Mouse (Mus musculus): ENCODE results near the gene Mad1l1. TPM values are rescaled to one million over a fixed set of nuclear protein-coding genes. Genes with fewer than 3 reads are reported as not detected.

The Mad1l1 gene
- polyA plus RNA-seq, 1 experiment from 2014 or later = 25.2 TPM

- peaks cover 35% of the 10 kb centered on the region for H3K27me3 ChIP-seq (replicated peaks)
- H3K9ac ChIP-seq = no peak overlapping the region
- H3K36me3 ChIP-seq = no peaks in the 10 kb centered on the region
- H3K27ac ChIP-seq (replicated peaks) = no peak overlapping the region
- H3K4me3 ChIP-seq = no peak overlapping the region
- ATAC-seq (ENCODE audit: extremely low read depth, insufficient number of reproducible peaks, low FRiP score, low TSS enrichment) = no peak
- no peaks in the 10 kb centered on the region for H3K9me3 ChIP-seq
- H3K4me1 ChIP-seq = peaks cover 6% of the 10 kb centered on the region; the same call in 1 of the 2 replicates
- WGBS = 83% methylated on average over 6 of the region's 6 CpGs
- no peak overlapping the region for H3K4me2 ChIP-seq
Observed at GRCm38 (mm10) chr5:140037587-140038233, 283.6 kb downstream of the Mad1l1 start.

- Histone ChIP-seq H3K27ac (replicated peaks) (no peak overlapping the region), H3K4me1 (no peaks in the 10 kb centered on the region), H3K9ac (no peak overlapping the region), H3K36me3 (no peaks in the 10 kb centered on the region), H3K4me2 (no peak overlapping the region), H3K9me3 (no peaks in the 10 kb centered on the region), H3K4me3 (no peak overlapping the region), H3K27me3 (replicated peaks) (peaks cover 21% of the 10 kb centered on the region)
- no peak for ATAC-seq (ENCODE audit: extremely low read depth, insufficient number of reproducible peaks, low FRiP score, low TSS enrichment)
- WGBS = 82% methylated on average over 3 of the region's 3 CpGs
Observed at GRCm38 (mm10) chr5:140035641-140036040, 285.7 kb downstream of the Mad1l1 start.

GRCm38 (mm10) chr5:140035025-140035330 is 286.4 kb downstream of the Mad1l1 start:
- Histone ChIP-seq H3K9me3 (no peaks in the 10 kb centered on the region), H3K27me3 (replicated peaks) (peaks cover 20% of the 10 kb centered on the region), H3K27ac (replicated peaks) (no peak overlapping the region), H3K4me3 (no peak overlapping the region), H3K36me3 (no peaks in the 10 kb centered on the region), H3K4me2 (no peak overlapping the region), H3K4me1 (no peaks in the 10 kb centered on the region), H3K9ac (no peak overlapping the region)
- no peak for ATAC-seq (ENCODE audit: extremely low read depth, insufficient number of reproducible peaks, low FRiP score, low TSS enrichment)
- 24% methylated on average over 1 of the region's 1 CpGs for WGBS

- peaks cover 15% of the 10 kb centered on the region; the same call in 1 of the 2 replicates for H3K27me3 ChIP-seq (replicated peaks)
- no peaks in the 10 kb centered on the region for H3K9me3 ChIP-seq
- WGBS = 90% methylated on average over 5 of the region's 5 CpGs
- no peak overlapping the region for H3K4me3 ChIP-seq
- no peaks in the 10 kb centered on the region for H3K36me3 ChIP-seq
- no peak overlapping the region for H3K27ac ChIP-seq (replicated peaks)
- H3K4me1 ChIP-seq = no peaks in the 10 kb centered on the region
- no peak overlapping the region for H3K4me2 ChIP-seq
- ATAC-seq (ENCODE audit: extremely low read depth, insufficient number of reproducible peaks, low FRiP score, low TSS enrichment) = no peak
- no peak overlapping the region for H3K9ac ChIP-seq
Observed at GRCm38 (mm10) chr5:140034300-140035024, 286.9 kb downstream of the Mad1l1 start.

GRCm38 (mm10) chr5:140026366-140026765 is 295.0 kb downstream of the Mad1l1 start:
- H3K9ac ChIP-seq = no peak overlapping the region
- H3K36me3 ChIP-seq = no peaks in the 10 kb centered on the region
- no peak overlapping the region for H3K27ac ChIP-seq (replicated peaks)
- no peak overlapping the region for H3K4me3 ChIP-seq
- no peak overlapping the region for H3K4me2 ChIP-seq
- 81% methylated on average over 4 of the region's 4 CpGs for WGBS
- no peaks in the 10 kb centered on the region for H3K9me3 ChIP-seq
- H3K4me1 ChIP-seq = peaks cover 8% of the 10 kb centered on the region
- ATAC-seq (ENCODE audit: extremely low read depth, insufficient number of reproducible peaks, low FRiP score, low TSS enrichment) = no peak
- H3K27me3 ChIP-seq (replicated peaks) = no peaks in the 10 kb centered on the region

- no peak overlapping the region for H3K27ac ChIP-seq (replicated peaks)
- no peaks in the 10 kb centered on the region for H3K36me3 ChIP-seq
- H3K9me3 ChIP-seq = no peaks in the 10 kb centered on the region
- peaks cover 14% of the 10 kb centered on the region for H3K4me1 ChIP-seq
- ATAC-seq (ENCODE audit: extremely low read depth, insufficient number of reproducible peaks, low FRiP score, low TSS enrichment) = no peak
- no peaks in the 10 kb centered on the region for H3K27me3 ChIP-seq (replicated peaks)
- WGBS = 91% methylated on average over 2 of the region's 2 CpGs
- no peak overlapping the region for H3K4me3 ChIP-seq
- H3K9ac ChIP-seq = no peak overlapping the region
- no peak overlapping the region for H3K4me2 ChIP-seq
Observed at GRCm38 (mm10) chr5:140025301-140025700, 296.1 kb downstream of the Mad1l1 start.

GRCm38 (mm10) chr5:140023941-140024500 is 297.3 kb downstream of the Mad1l1 start:
- Histone ChIP-seq H3K9ac (no peak overlapping the region), H3K36me3 (no peaks in the 10 kb centered on the region), H3K4me2 (no peak overlapping the region), H3K4me1 (peaks cover 14% of the 10 kb centered on the region), H3K9me3 (no peaks in the 10 kb centered on the region), H3K27ac (replicated peaks) (no peak overlapping the region), H3K4me3 (no peak overlapping the region), H3K27me3 (replicated peaks) (no peaks in the 10 kb centered on the region)
- 69% methylated on average over 3 of the region's 3 CpGs for WGBS
- ATAC-seq (ENCODE audit: extremely low read depth, insufficient number of reproducible peaks, low FRiP score, low TSS enrichment) = no peak

- no peak overlapping the region for H3K27ac ChIP-seq (replicated peaks)
- H3K4me2 ChIP-seq = no peak overlapping the region
- peaks cover 14% of the 10 kb centered on the region for H3K4me1 ChIP-seq
- H3K4me3 ChIP-seq = no peak overlapping the region
- H3K36me3 ChIP-seq = no peaks in the 10 kb centered on the region
- H3K27me3 ChIP-seq (replicated peaks) = no peaks in the 10 kb centered on the region
- no peak overlapping the region for H3K9ac ChIP-seq
- no peak for ATAC-seq (ENCODE audit: extremely low read depth, insufficient number of reproducible peaks, low FRiP score, low TSS enrichment)
- no peaks in the 10 kb centered on the region for H3K9me3 ChIP-seq
- WGBS = 86% methylated on average over 6 of the region's 6 CpGs
Observed at GRCm38 (mm10) chr5:140022861-140023260, 298.5 kb downstream of the Mad1l1 start.

GRCm38 (mm10) chr5:140021755-140022154 is 299.6 kb downstream of the Mad1l1 start:
- Histone ChIP-seq H3K4me2 (no peak overlapping the region), H3K9ac (no peak overlapping the region), H3K27me3 (replicated peaks) (no peaks in the 10 kb centered on the region), H3K9me3 (no peaks in the 10 kb centered on the region), H3K27ac (replicated peaks) (no peak overlapping the region), H3K4me3 (no peak overlapping the region), H3K4me1 (peaks cover 14% of the 10 kb centered on the region), H3K36me3 (no peaks in the 10 kb centered on the region)
- no peak for ATAC-seq (ENCODE audit: extremely low read depth, insufficient number of reproducible peaks, low FRiP score, low TSS enrichment)
- WGBS = 67% methylated on average over 10 of the region's 10 CpGs

- Histone ChIP-seq H3K9ac (no peak overlapping the region), H3K36me3 (no peaks in the 10 kb centered on the region), H3K4me1 (peaks cover 20% of the 10 kb centered on the region), H3K4me2 (no peak overlapping the region), H3K27ac (replicated peaks) (no peak overlapping the region), H3K4me3 (no peak overlapping the region), H3K27me3 (replicated peaks) (no peaks in the 10 kb centered on the region), H3K9me3 (no peaks in the 10 kb centered on the region)
- no peak for ATAC-seq (ENCODE audit: extremely low read depth, insufficient number of reproducible peaks, low FRiP score, low TSS enrichment)
- WGBS = 97% methylated on average over 1 of the region's 1 CpGs
Observed at GRCm38 (mm10) chr5:140019616-140020015, 301.7 kb downstream of the Mad1l1 start.

GRCm38 (mm10) chr5:140018780-140019179 is 302.6 kb downstream of the Mad1l1 start:
- no peak overlapping the region for H3K4me3 ChIP-seq
- no peak overlapping the region for H3K4me2 ChIP-seq
- no peak overlapping the region for H3K27ac ChIP-seq (replicated peaks)
- WGBS = 87% methylated on average over 7 of the region's 7 CpGs
- H3K9me3 ChIP-seq = no peaks in the 10 kb centered on the region
- no peaks in the 10 kb centered on the region for H3K27me3 ChIP-seq (replicated peaks)
- H3K9ac ChIP-seq = no peak overlapping the region
- ATAC-seq (ENCODE audit: extremely low read depth, insufficient number of reproducible peaks, low FRiP score, low TSS enrichment) = no peak
- H3K36me3 ChIP-seq = no peaks in the 10 kb centered on the region
- peaks cover 28% of the 10 kb centered on the region for H3K4me1 ChIP-seq

GRCm38 (mm10) chr5:140016896-140017295 is 304.5 kb downstream of the Mad1l1 start:
- H3K27me3 ChIP-seq (replicated peaks) = no peaks in the 10 kb centered on the region
- H3K9me3 ChIP-seq = no peaks in the 10 kb centered on the region
- H3K36me3 ChIP-seq = no peaks in the 10 kb centered on the region
- no peak overlapping the region for H3K4me3 ChIP-seq
- 80% methylated on average over 1 of the region's 1 CpGs for whole genome bisulfite sequencing
- no peak overlapping the region for H3K27ac ChIP-seq (replicated peaks)
- no peak overlapping the region for H3K4me2 ChIP-seq
- H3K4me1 ChIP-seq = peaks cover 39% of the 10 kb centered on the region
- no peak overlapping the region for H3K9ac ChIP-seq
- ATAC-seq (ENCODE audit: extremely low read depth, insufficient number of reproducible peaks, low FRiP score, low TSS enrichment) = no peak

Measured in heart, embryonic 13.5 days (tissue).